Mouse (Mus musculus): ENCODE data around the gene Lcmt1.

Gene Lcmt1

DNA sequence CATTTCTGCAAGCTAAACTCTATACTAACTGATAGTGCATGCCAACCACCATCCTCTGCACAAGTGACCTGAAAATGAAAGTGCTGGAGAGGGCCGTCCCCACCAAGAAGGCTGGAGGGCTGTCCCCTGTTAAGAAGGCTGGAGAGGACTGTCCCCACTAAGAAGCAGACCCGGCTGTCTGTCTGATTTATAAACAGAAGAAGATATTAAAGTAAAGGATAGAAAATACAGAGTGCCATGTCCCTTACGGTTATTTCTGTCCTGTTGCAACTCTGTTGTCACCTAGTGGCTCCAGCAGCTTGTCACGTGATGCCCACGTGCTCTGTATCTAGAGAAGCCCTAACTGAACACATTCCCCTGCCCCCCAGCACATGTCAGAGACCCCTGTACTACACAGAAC is 9.4 kb upstream of the Lcmt1 start:
- no peak for DNase-seq (ENCODE audit: low read depth, low spot score)

- no peak for DNase-seq (ENCODE audit: low read depth, low spot score)
Measured at GRCm38 (mm10) chr7:123361229-123361980, 8.2 kb upstream of the Lcmt1 start.

- no peak for DNase-seq (ENCODE audit: low read depth, low spot score)
Measured at GRCm38 (mm10) chr7:123362806-123363205, 6.8 kb upstream of the Lcmt1 start.

DNA sequence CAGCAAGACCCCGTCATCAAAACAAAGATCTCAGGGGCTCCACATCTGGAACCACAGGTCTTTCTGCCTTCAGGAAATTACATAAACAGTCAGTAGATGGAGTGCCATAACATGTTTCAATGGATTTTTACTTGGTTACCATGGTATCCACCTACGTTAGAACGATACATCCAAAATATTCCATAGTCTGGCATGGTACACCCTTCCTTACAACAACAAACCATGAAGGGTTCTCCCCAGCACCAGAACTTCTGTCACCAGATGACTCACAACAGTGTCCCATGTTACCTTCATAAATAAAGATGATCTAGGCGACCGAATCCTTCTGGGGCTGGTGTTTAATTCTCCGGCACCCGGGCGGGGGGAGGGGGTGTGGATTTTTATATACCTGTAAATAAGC is 5.6 kb upstream of the Lcmt1 start:
- DNase-seq (ENCODE audit: low read depth, low spot score): no peak

DNA sequence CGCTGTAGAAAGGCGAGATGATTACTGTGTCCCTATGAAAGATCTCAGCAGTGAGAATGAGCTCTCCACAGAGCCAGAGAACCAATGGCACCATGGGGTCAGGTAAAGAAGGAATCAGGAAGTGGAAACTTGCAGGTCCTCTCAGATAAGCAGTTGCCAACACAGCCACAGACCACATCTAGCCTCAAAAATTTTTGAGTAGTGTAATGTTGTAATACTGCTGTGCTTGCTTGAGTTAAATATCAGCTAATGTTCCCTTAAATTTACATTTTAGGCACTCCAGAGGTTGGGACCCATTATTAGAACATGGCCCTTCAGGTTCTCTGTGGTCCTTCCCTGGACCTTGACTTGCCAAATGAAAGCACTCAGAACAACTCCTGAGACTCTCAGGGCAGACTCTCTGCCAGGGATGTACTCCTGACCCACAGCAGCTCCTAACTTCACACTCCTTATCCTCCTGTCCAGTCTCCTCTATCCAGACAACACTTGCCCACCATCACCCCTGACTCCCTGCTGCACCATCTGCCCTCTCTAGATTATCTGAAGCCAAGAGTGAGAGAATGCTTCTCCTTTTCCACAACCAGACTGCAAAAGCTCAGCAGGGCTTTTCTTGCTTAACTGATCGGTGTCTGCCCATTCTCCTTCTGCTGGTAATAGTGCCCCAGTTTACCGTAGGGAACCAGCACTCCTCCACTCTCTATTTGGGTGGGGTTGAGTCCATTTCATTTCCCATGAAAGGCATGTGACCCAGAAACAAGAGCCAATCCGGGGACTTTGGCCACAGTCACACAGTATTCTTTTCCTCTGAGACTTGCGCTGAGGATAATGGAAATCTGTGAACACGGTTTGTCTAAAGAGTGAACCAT is 3.5 kb upstream of the Lcmt1 start:
- no peak for DNase-seq (ENCODE audit: low read depth, low spot score)

DNA sequence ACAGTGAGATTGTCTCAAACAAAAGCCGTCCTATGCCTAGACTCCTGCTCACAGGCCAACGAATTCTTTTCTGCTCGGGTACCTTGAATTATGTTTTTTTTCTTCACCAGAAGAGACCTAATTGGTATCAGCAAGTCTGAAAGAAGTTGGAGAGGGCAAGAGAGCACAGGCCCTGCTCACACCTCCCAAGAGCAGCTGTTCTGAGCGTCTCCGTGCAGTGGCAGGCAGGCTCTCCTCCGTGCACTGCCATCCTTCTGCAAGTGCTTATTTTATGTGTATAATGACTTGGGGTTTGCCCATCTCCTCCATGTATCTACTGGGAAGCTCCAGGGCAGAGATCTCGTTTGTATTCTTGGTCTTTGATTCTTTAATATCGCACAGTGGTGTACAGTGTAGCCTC is 2.8 kb upstream of the Lcmt1 start:
- no peak for DNase-seq (ENCODE audit: low read depth, low spot score)

- no peak for DNase-seq (ENCODE audit: low read depth, low spot score)
Measured at GRCm38 (mm10) chr7:123367218-123368150, 2.1 kb upstream of the Lcmt1 start.

GRCm38 (mm10) chr7:123368187-123368586 is 1.4 kb upstream of the Lcmt1 start:
- DNase-seq (ENCODE audit: low read depth, low spot score): no peak

DNA sequence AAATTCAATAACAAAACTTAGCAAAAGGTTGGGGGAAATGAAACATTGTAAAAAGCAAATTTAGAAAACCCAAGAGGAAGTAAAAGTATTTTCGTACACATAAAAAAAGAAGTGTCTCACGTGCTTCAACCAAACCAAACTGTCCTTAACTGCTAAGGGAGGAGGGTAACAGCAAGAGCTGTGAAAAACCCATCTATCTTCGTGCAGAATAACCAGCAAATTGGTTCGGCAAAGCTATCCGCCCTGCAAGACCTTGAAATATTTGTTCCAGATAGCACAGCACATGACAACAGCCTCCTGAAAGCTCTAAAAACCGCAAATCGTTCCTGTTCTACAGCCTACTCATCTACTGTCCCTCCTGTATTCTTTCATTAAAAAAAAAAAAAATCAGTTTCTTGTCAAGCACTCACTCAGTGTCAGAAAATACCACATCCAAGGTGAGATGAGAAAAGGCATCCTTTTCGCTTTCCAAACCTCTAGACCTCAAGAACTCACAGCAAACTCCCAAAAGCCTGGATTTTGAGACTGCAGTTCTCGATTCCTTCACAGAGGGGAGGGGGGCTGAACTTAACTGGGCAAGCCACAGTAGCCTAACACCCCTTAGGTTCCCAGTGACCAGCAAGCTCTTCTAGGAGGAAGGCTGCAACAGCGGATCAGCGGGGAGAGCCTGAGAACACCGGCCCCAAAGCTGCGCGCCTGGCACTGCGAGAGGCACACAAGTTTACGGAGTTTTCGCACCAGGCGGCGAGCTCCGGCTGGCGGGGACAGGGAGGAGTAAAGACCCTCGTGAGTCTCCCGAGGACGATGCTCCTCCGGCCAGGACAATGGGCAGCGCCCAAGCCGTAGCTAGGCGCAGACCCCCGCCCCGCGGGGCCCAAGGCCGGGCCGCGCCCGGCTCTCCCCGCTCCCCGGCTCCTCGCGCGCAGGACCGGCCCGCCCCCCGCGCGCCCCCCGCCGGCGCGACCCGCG is 522 bp upstream of the Lcmt1 start:
- no peak for DNase-seq (ENCODE audit: low read depth, low spot score)

DNA sequence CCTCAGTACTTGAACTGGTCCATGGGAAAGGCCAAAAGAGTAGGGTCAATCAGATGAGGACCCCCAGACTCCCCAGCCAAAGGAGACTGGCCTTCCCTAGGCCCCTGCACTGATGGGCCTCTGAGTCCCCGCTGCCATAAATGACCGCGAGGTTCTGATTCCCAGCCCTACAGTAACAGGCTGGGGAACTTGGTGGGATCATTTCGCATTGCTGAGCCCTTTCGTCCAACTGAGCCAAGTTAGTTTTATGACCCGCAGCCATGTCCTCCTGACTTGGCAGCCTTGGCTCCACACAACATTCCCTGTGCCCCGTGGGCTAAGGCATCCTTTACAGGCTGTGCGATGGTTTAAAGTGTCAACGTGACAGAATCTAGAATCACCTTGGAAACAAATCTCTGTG is 1.1 kb downstream of the Lcmt1 start:
- DNase-seq (ENCODE audit: low read depth, low spot score): no peak

- no peak for DNase-seq (ENCODE audit: low read depth, low spot score)
Measured at GRCm38 (mm10) chr7:123371501-123371900, 1.9 kb downstream of the Lcmt1 start.

DNA sequence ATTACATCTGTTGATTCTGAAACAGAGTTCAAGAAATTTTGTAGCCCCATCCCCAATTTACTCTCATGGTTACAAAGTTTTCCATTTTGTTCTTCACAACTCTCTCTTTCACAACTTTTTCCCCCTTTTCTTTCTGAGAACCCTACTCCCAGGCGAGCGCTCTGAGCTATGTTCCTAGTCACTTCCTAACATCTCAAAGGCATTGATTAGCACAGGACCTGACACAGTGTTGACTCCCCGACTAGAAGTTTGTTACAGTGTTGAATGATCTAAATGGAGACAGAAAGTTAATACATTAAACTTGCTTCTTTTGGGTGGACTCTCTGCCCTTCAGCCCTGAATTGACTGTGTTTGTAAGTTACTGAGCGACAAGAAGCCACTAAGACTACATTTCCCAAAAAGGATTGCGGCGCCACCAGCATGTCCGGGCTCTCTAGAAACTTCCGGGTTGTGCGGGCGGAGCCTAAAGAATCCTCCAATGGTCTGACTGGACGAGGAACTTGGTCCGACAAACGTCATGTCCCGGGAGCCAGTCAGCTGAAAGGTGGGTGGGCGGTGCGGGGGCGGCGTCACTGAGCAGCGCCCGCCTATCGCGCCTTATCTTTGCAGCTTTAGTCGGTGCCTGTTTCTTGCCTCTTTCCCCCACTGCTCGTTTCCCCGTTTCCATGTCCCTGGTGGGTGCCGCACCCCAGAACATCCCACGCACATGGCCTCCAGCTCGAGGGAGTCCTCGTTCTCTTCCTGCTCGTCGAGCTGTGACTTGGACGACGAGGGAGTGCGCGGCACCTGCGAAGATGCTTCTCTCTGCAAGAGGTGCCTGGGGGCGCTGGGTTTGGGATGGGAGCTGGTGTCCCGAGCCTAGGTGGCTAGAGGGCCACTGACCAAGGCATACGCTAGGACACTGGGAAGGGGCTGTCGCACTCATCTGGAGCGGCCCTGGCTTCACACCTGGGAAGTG is 8.1 kb downstream of the Lcmt1 start:
- peak; percentile 90 for DNase-seq (ENCODE audit: low read depth, low spot score)

- no peak for DNase-seq (ENCODE audit: low read depth, low spot score)
Measured at GRCm38 (mm10) chr7:123385693-123386407, 16.3 kb downstream of the Lcmt1 start.

GRCm38 (mm10) chr7:123389686-123390280 is 20.2 kb downstream of the Lcmt1 start:
- DNase-seq (ENCODE audit: low read depth, low spot score): no peak

DNA sequence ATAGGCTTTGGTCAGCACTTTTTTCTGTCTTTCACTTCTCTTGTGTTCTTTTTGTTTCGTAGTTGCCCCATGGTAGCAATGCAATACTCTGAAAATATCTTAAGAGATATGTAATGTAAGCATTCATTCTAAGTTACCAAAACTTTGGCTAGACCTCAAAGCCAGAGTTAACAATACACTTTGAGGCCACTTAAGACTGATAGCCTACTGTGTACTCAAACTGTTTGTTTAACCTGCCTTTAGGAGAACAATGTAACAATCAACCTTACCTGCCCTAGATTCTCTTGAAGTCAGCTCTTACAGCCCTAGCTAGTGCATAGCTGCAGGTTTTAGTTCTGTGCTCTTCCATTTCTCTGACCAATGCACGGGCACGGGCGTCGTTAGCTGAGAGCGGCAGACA is 24.7 kb downstream of the Lcmt1 start:
- DNase-seq (ENCODE audit: low read depth, low spot score): no peak

DNA sequence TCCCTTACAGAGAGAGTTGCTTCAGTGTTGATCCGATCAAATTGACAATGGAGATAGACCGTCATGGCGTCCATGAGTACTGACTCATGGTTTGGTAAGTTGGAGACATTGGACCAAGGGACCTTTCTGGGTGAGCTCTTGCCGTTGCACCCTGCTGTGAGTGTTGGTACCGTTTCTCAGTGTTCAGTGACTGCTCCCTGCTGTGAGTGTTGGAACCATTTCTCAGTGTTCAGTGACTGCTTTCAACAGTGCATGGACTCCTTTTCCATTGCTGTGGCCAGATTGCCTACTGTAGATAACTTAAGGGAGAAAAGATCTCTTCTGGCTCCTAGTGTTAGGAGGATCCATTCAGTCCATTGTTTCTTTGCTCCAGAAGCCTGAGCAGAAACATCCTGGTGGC is 27.3 kb downstream of the Lcmt1 start:
- DNase-seq (ENCODE audit: low read depth, low spot score): no peak

DNA sequence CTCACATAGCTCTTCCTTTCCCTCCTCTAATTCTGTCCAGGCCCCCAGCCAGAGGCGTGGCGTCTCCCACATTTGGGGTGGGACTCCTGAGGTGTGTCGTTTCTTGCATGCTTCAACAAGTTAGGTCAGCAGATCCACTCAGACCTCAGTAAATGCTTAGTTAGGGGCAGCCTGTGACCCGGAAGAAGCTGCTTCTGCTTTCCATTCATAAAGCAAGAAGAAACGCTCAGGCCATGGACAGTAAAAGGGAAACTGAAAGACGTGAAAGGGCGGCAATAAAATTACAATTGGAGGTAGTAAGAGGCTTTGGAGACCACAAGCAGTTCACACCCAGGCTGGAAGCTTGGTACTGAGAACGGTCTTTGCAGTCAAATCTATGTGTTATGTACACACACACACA is 27.8 kb downstream of the Lcmt1 start:
- no peak for DNase-seq (ENCODE audit: low read depth, low spot score)

GRCm38 (mm10) chr7:123397931-123398330 is 28.3 kb downstream of the Lcmt1 start:
- DNase-seq (ENCODE audit: low read depth, low spot score): no peak

All from retina, postnatal 7 days (tissue).